Mouse (Mus musculus) heart, adult 2 months (tissue): ENCODE data around the gene Gm20388.

Experiments
- EP300 ChIP-seq: fragments of 200-500 bp; IDR thresholded peaks from 2 replicates; pipeline ENCODE4 v1.6.1; 2011; ENCODE audit warnings: low read depth, low read length, control low read depth; ENCODE audit not compliant: insufficient read depth
- POLR2A ChIP-seq: fragments of 200-500 bp; IDR thresholded peaks from 2 replicates; pipeline ENCODE4 v1.6.1; 2011; ENCODE audit warnings: mild to moderate bottlenecking, low read depth, low read length, control low read depth; ENCODE audit not compliant: insufficient read depth

- TF ChIP-seq EP300 (no peak), POLR2A (no peak)
These were observed 1939.8 kb downstream of the Gm20388 start for GRCm38 (mm10) chr8:121850436-121850820.
